Mouse (Mus musculus): ENCODE results near the gene Gjc1. TPM values are rescaled to one million over a fixed set of nuclear protein-coding genes. Genes with fewer than 3 reads are reported as not detected.

Gene Gjc1
- total RNA-seq, 1 experiment: 74.8 TPM

DNA sequence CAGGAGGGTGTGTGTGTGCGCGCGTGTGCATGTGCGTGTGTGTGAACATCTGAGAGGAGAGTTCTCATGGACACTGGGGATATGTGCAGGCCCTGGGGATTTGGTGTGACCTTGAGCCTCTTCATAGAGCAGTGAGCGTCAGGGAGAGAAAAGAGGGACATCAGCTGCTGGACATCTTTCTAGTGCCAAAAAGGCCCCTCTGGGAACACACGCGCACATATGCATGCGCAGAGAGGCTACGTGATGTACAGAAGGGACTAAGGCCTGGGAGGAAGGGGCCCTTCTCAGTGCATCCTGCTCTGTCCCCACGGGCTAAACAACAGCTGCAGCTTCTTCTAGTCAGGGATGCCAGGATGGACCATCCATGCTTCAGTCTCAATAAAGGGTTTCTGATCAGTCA is 14.7 kb upstream of the Gjc1 start:
- no peak for TF ChIP-seq CHD2 (IDR thresholded peaks at IDR 0.05; ENCODE audit: low read depth, low read length)
- TF ChIP-seq HCFC1 (IDR thresholded peaks at IDR 0.05; ENCODE audit: borderline replicate concordance, insufficient read depth, low read length): no peak
- TF ChIP-seq ZC3H11A (IDR thresholded peaks at IDR 0.05; ENCODE audit: borderline replicate concordance, low read depth, low read length): no peak
- TF ChIP-seq MAFK (IDR thresholded peaks at IDR 0.05; ENCODE audit: insufficient read depth, low read depth, low read length): no peak
- no peak for TF ChIP-seq ZNF384 (IDR thresholded peaks at IDR 0.05; ENCODE audit: low read depth, low read length)
- no peak overlapping the region for H3K4me3 ChIP-seq (ENCODE audit: insufficient read depth in 1 of 2, low read depth in 1 of 2, low read length in 2 of 2, poor library complexity in 1 of 2, severe bottlenecking in 1 of 2)
- H3K27ac ChIP-seq (ENCODE audit: insufficient read depth, low read depth, low read length, poor library complexity, severe bottlenecking): no peak overlapping the region
- H3K9ac ChIP-seq (ENCODE audit: insufficient read depth, low read depth, low read length, poor library complexity, severe bottlenecking): no peak overlapping the region
- H3K36me3 ChIP-seq (ENCODE audit: control insufficient read depth, insufficient read depth, low read length, poor library complexity, severe bottlenecking): peaks cover 32% of the 10 kb centered on the region
- no peaks in the 10 kb centered on the region for H3K9me3 ChIP-seq (ENCODE audit: control insufficient read depth, insufficient read depth, low read depth, low read length)
- DNase-seq (ENCODE audit: low read depth, low spot score): no peak
- in situ Hi-C loops (cut with MboI; ENCODE audit: low sequenced_read_pairs in 2 of 2, unreplicated experiment in 2 of 2): no loop called here
- H3K4me1 ChIP-seq (ENCODE audit: control insufficient read depth in 2 of 2, insufficient read depth in 2 of 2, low read length in 2 of 2, poor library complexity in 1 of 2): peaks cover 0 to 7% of the 10 kb centered on the region in 2 experiments; a peak in 1 of 4 replicates

DNA sequence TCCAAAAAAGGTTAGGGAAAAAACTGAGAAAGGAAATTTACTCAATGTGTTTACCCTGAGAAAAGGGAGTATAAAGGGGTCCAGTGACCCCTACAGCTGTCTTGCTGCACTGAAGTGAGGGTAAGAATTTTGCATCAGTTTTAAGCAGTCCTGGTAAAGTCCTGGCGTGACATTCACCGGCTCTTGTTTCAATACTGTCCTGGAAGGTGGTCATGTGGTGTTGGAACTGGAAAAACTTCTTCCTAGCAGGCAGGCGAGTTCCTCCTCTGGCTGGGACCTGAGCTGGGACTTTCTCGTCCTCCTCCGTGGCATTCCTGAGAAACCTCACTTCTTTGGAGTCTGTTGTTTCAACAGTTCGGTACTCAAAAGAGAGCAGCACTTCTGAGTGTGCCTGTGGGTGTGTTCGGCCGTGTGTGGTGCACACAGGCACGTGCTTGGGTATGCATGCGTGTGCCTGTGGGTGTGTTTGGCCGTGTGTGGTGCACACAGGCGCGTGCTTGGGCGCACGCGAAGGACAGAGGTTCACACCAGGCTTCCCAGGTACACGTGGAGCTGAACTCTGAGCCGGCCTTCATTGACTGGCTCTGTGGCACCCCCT is 13.3 kb upstream of the Gjc1 start:
- peaks cover 18% of the 10 kb centered on the region for H3K36me3 ChIP-seq (ENCODE audit: control insufficient read depth, insufficient read depth, low read length, poor library complexity, severe bottlenecking)
- H3K4me3 ChIP-seq (ENCODE audit: insufficient read depth in 1 of 2, low read depth in 1 of 2, low read length in 2 of 2, poor library complexity in 1 of 2, severe bottlenecking in 1 of 2): no peak overlapping the region
- H3K27ac ChIP-seq (ENCODE audit: insufficient read depth, low read depth, low read length, poor library complexity, severe bottlenecking): no peak overlapping the region
- in situ Hi-C loops (cut with MboI; ENCODE audit: low sequenced_read_pairs in 2 of 2, unreplicated experiment in 2 of 2): no loop called here
- no peaks in the 10 kb centered on the region for H3K9me3 ChIP-seq (ENCODE audit: control insufficient read depth, insufficient read depth, low read depth, low read length)
- no peak overlapping the region; the same call in 1 of the 2 replicates for H3K9ac ChIP-seq (ENCODE audit: insufficient read depth, low read depth, low read length, poor library complexity, severe bottlenecking)
- TF ChIP-seq HCFC1 (IDR thresholded peaks at IDR 0.05; ENCODE audit: borderline replicate concordance, insufficient read depth, low read length) (no peak), MAFK (IDR thresholded peaks at IDR 0.05; ENCODE audit: insufficient read depth, low read depth, low read length) (no peak), ZC3H11A (IDR thresholded peaks at IDR 0.05; ENCODE audit: borderline replicate concordance, low read depth, low read length) (no peak), CHD2 (IDR thresholded peaks at IDR 0.05; ENCODE audit: low read depth, low read length) (no peak), ZNF384 (IDR thresholded peaks at IDR 0.05; ENCODE audit: low read depth, low read length) (no peak)
- H3K4me1 ChIP-seq (ENCODE audit: control insufficient read depth in 2 of 2, insufficient read depth in 2 of 2, low read length in 2 of 2, poor library complexity in 1 of 2): peaks cover 0 to 9% of the 10 kb centered on the region in 2 experiments; a peak in 2 of 4 replicates
- no peak for DNase-seq (ENCODE audit: low read depth, low spot score)

DNA sequence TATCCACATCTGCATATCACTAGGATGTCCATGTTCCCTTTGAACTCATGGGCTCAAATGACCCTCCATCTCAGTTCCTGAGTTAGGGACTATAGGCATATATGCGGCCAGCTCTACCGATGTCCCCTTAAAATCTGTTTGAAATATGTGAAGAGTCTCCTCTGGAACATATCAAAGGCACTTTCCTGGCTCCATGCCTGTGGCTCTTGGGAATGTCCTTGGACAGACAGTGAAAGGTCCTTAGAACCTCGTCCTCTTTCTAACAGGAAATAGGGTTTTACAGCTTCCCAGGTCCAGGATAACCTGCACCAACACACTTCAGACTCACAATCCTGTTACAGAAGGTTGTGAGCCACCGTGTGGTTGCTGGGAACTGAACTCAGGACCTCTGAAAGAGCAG is 10.8 kb upstream of the Gjc1 start:
- Histone ChIP-seq H3K36me3 (ENCODE audit: control insufficient read depth, insufficient read depth, low read length, poor library complexity, severe bottlenecking) (no peaks in the 10 kb centered on the region), H3K27ac (ENCODE audit: insufficient read depth, low read depth, low read length, poor library complexity, severe bottlenecking) (no peak overlapping the region), H3K4me1 (ENCODE audit: control insufficient read depth in 2 of 2, insufficient read depth in 2 of 2, low read length in 2 of 2, poor library complexity in 1 of 2) (peaks cover 0 to 19% of the 10 kb centered on the region in 2 experiments; a peak in 2 of 4 replicates), H3K4me3 (ENCODE audit: insufficient read depth in 1 of 2, low read depth in 1 of 2, low read length in 2 of 2, poor library complexity in 1 of 2, severe bottlenecking in 1 of 2) (no peak overlapping the region), H3K9me3 (ENCODE audit: control insufficient read depth, insufficient read depth, low read depth, low read length) (no peaks in the 10 kb centered on the region), H3K9ac (ENCODE audit: insufficient read depth, low read depth, low read length, poor library complexity, severe bottlenecking) (no peak overlapping the region)
- in situ Hi-C loops (cut with MboI; ENCODE audit: low sequenced_read_pairs in 2 of 2, unreplicated experiment in 2 of 2): no loop called here
- DNase-seq (ENCODE audit: low read depth, low spot score): no peak
- TF ChIP-seq CHD2 (IDR thresholded peaks at IDR 0.05; ENCODE audit: low read depth, low read length) (no peak), ZNF384 (IDR thresholded peaks at IDR 0.05; ENCODE audit: low read depth, low read length) (no peak), ZC3H11A (IDR thresholded peaks at IDR 0.05; ENCODE audit: borderline replicate concordance, low read depth, low read length) (no peak), HCFC1 (IDR thresholded peaks at IDR 0.05; ENCODE audit: borderline replicate concordance, insufficient read depth, low read length) (no peak), MAFK (IDR thresholded peaks at IDR 0.05; ENCODE audit: insufficient read depth, low read depth, low read length) (no peak)

DNA sequence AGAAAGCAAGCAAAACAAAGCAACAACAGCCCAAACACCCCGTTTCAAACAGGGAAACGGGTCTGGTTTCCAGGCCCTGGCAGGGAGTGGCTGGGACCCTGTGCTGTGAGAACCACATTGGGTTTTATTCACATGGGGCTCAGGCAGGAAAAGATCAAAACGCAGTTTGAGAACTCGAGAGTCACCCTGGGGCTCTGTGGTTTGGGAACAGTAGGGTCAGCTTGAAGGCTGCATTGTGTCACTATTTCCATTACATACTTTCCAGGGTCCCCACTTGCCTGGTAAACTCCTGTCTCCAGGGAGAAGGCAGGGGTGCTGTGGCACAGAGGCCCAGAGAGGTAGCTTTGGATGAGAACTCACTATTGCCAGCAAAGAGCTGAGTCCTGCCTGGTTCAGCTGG is 7.6 kb upstream of the Gjc1 start:
- in situ Hi-C loops (cut with MboI; ENCODE audit: low sequenced_read_pairs in 2 of 2, unreplicated experiment in 2 of 2): no loop called here
- TF ChIP-seq HCFC1 (IDR thresholded peaks at IDR 0.05; ENCODE audit: borderline replicate concordance, insufficient read depth, low read length) (no peak), CHD2 (IDR thresholded peaks at IDR 0.05; ENCODE audit: low read depth, low read length) (no peak), MAFK (IDR thresholded peaks at IDR 0.05; ENCODE audit: insufficient read depth, low read depth, low read length) (no peak), ZNF384 (IDR thresholded peaks at IDR 0.05; ENCODE audit: low read depth, low read length) (no peak), ZC3H11A (IDR thresholded peaks at IDR 0.05; ENCODE audit: borderline replicate concordance, low read depth, low read length) (no peak)
- DNase-seq (ENCODE audit: low read depth, low spot score): no peak
- H3K9me3 ChIP-seq (ENCODE audit: control insufficient read depth, insufficient read depth, low read depth, low read length): no peaks in the 10 kb centered on the region
- no peak overlapping the region for H3K9ac ChIP-seq (ENCODE audit: insufficient read depth, low read depth, low read length, poor library complexity, severe bottlenecking)
- H3K4me1 ChIP-seq (ENCODE audit: control insufficient read depth in 2 of 2, insufficient read depth in 2 of 2, low read length in 2 of 2, poor library complexity in 1 of 2): peaks cover 0 to 18% of the 10 kb centered on the region in 2 experiments; a peak in 2 of 4 replicates
- H3K27ac ChIP-seq (ENCODE audit: insufficient read depth, low read depth, low read length, poor library complexity, severe bottlenecking): no peak overlapping the region
- no peaks in the 10 kb centered on the region for H3K36me3 ChIP-seq (ENCODE audit: control insufficient read depth, insufficient read depth, low read length, poor library complexity, severe bottlenecking)
- no peak overlapping the region for H3K4me3 ChIP-seq (ENCODE audit: insufficient read depth in 1 of 2, low read depth in 1 of 2, low read length in 2 of 2, poor library complexity in 1 of 2, severe bottlenecking in 1 of 2)

Data from ES-E14 (cell line).